Mouse (Mus musculus): ENCODE data around the gene Mep1a.

GRCm38 (mm10) chr17:43459737-43460230 is 42.8 kb downstream of the Mep1a start:
- TF ChIP-seq CTCF (IDR thresholded peaks at IDR 0.05; ENCODE audit: borderline replicate concordance, insufficient read depth, low read depth, low read length) (no peak), POLR2A (IDR thresholded peaks at IDR 0.05; ENCODE audit: borderline replicate concordance, insufficient read depth, low read length) (no peak)

Measured in cerebellum, adult 2 months (tissue).